In the genomic region with DNA sequence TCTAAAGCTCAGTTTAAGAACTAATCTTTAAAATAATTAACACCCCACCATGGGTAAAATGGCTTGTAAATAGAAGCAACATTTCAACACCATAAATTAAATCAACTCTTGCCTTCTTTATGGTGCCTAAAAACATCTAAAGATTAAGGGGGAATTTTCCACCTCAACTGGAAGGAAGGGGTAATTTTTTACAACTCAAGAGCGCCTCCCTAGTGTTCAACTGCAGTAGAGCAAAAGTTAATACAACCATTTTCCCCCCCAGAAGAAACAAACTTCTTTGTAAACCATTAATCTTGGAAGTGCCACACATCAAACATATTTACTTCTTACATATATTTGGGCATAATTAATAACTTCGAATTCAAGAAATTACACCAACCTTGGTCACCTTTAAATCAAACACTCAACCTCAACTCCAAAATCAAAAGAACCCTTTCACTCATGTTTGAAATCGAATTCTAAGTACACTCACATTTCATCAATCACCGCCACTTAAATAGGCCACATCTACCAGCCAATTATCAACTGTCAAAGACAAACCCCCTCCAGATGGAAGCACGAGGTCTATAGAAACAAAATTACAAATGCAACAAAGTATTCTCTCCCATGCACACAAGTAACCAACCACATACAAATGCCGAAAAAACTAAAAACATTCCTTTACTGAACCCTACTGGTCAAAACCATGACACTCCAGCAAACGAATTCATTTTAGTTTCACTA, we compare ENCODE assay signal across 8 mouse cellular contexts. TPM values are rescaled to one million over a fixed set of nuclear protein-coding genes. Genes with fewer than 3 reads are reported as not detected.
DNase-seq lines count a peak whose midpoint lies in the region; ATAC-seq and TF ChIP-seq lines count a peak whose summit lies in the region.

No protein-coding gene starts in this region.

- no peak for TF ChIP-seq CTCF in cortical plate, adult 2 months (IDR thresholded peaks at IDR 0.05; ENCODE audit: extremely low read depth, insufficient read depth, low read length)

- no peak for ATAC-seq in hindbrain, embryonic 11.5 days (ENCODE audit: low FRiP score)
- ATAC-seq in hindbrain, embryonic 13.5 days (ENCODE audit: low FRiP score) = no peak
- ATAC-seq in midbrain, embryonic 14.5 days (ENCODE audit: low FRiP score, low TSS enrichment) = no peak

- H3K27ac ChIP-seq in hindbrain, embryonic 10.5 days = peak overlapping the region; percentile 98
- no peak overlapping the region for H3K27ac ChIP-seq in hindbrain, embryonic 11.5 days (ENCODE audit: low read depth, low read length)
- no peak overlapping the region for H3K27ac ChIP-seq in cortical plate, adult 2 months (ENCODE audit: insufficient read depth, low read length)
- H3K27ac ChIP-seq in hindbrain, embryonic 13.5 days = no peak overlapping the region
- peak overlapping the region; percentile 92; the same call in 1 of the 2 replicates for H3K27ac ChIP-seq in midbrain, embryonic 14.5 days (replicated peaks; ENCODE audit: low read depth, low read length)

- peak overlapping the region; percentile 76 for H3K4me3 ChIP-seq in hindbrain, embryonic 10.5 days
- H3K4me3 ChIP-seq in hindbrain, embryonic 11.5 days (ENCODE audit: low read depth, low read length) = no peak overlapping the region
- H3K4me3 ChIP-seq in cortical plate, adult 2 months (ENCODE audit: insufficient read depth, low read length) = peak overlapping the region; percentile 70; the same call in 1 of the 2 replicates
- H3K4me3 ChIP-seq in hindbrain, embryonic 13.5 days = peak overlapping the region; percentile 66; the same call in 1 of the 2 replicates
- peak overlapping the region; percentile 51 for H3K4me3 ChIP-seq in midbrain, embryonic 14.5 days (replicated peaks; ENCODE audit: low read depth, low read length)

- no peak for TF ChIP-seq POLR2A in cortical plate, adult 2 months (IDR thresholded peaks at IDR 0.05; ENCODE audit: extremely low read depth, insufficient read depth, low read length)

- WGBS in hindbrain, embryonic 10.5 days = 76% methylated on average over 7 of the region's 7 CpGs
- 70% methylated on average over 7 of the region's 7 CpGs for WGBS in hindbrain, embryonic 11.5 days
- 70% methylated on average over 7 of the region's 7 CpGs for WGBS in hindbrain, embryonic 13.5 days
- WGBS in midbrain, embryonic 14.5 days = 79% methylated on average over 7 of the region's 7 CpGs

- intact Hi-C loops in left cerebral cortex, postnatal 36 days (cut with DNase I) = no loop called here

- DNase-seq in hindbrain, embryonic 10.5 days (ENCODE audit: low spot score) = peak; percentile 1
- no peak for DNase-seq in hindbrain, embryonic 11.5 days (ENCODE audit: low spot score)
- no peak for DNase-seq in midbrain, embryonic 14.5 days
- no peak for DNase-seq in ovary, postnatal 10 days (ENCODE audit: low spot score)
- no peak for DNase-seq in left cerebral cortex, postnatal 36 days (ENCODE audit: low spot score in 2 of 2)
- DNase-seq in frontal cortex, postnatal 36 days (ENCODE audit: low spot score in 2 of 2) = no peak

- H3K36me3 ChIP-seq in hindbrain, embryonic 10.5 days = peaks cover 53% of the 10 kb centered on the region
- 0 out of 2 replicates have a peak, but pooled peaks cover 2% of the 10 kb centered on the region for H3K36me3 ChIP-seq in hindbrain, embryonic 11.5 days (ENCODE audit: control insufficient read depth, insufficient read depth, low read length)
- H3K36me3 ChIP-seq in hindbrain, embryonic 13.5 days = peaks cover 9% of the 10 kb centered on the region; the same call in 1 of the 2 replicates
- peaks cover 14% of the 10 kb centered on the region for H3K36me3 ChIP-seq in midbrain, embryonic 14.5 days (ENCODE audit: control insufficient read depth, insufficient read depth, low read length)

- no peak overlapping the region for H3K4me2 ChIP-seq in hindbrain, embryonic 11.5 days (replicated peaks; ENCODE audit: low read depth, low read length)
- H3K4me2 ChIP-seq in hindbrain, embryonic 13.5 days = peak overlapping the region; percentile 65
- H3K4me2 ChIP-seq in midbrain, embryonic 14.5 days (ENCODE audit: low read length) = peak overlapping the region; percentile 81

- no peaks in the 10 kb centered on the region for H3K27me3 ChIP-seq in hindbrain, embryonic 10.5 days (ENCODE audit: insufficient read depth, poor library complexity, severe bottlenecking)
- no peaks in the 10 kb centered on the region for H3K27me3 ChIP-seq in hindbrain, embryonic 11.5 days (ENCODE audit: control insufficient read depth, insufficient read depth, low read length)
- no peaks in the 10 kb centered on the region for H3K27me3 ChIP-seq in hindbrain, embryonic 13.5 days
- H3K27me3 ChIP-seq in midbrain, embryonic 14.5 days (ENCODE audit: control insufficient read depth, insufficient read depth, low read length) = no peaks in the 10 kb centered on the region

- no peak overlapping the region for H3K9ac ChIP-seq in hindbrain, embryonic 11.5 days (ENCODE audit: low read depth, low read length)
- H3K9ac ChIP-seq in hindbrain, embryonic 13.5 days = no peak overlapping the region
- H3K9ac ChIP-seq in midbrain, embryonic 14.5 days (replicated peaks; ENCODE audit: low read length) = no peak overlapping the region

- no peaks in the 10 kb centered on the region for H3K9me3 ChIP-seq in hindbrain, embryonic 10.5 days
- no peaks in the 10 kb centered on the region for H3K9me3 ChIP-seq in hindbrain, embryonic 11.5 days (ENCODE audit: control insufficient read depth, low read length)
- H3K9me3 ChIP-seq in hindbrain, embryonic 13.5 days = no peaks in the 10 kb centered on the region
- H3K9me3 ChIP-seq in midbrain, embryonic 14.5 days (ENCODE audit: control insufficient read depth, low read length) = no peaks in the 10 kb centered on the region

- peaks cover 10% of the 10 kb centered on the region for H3K4me1 ChIP-seq in hindbrain, embryonic 10.5 days (replicated peaks)
- H3K4me1 ChIP-seq in hindbrain, embryonic 11.5 days (replicated peaks; ENCODE audit: control insufficient read depth, insufficient read depth, low read length) = no peaks in the 10 kb centered on the region
- H3K4me1 ChIP-seq in cortical plate, adult 2 months (ENCODE audit: control insufficient read depth, insufficient read depth, low read length) = peaks cover 9% of the 10 kb centered on the region
- peaks cover 18% of the 10 kb centered on the region for H3K4me1 ChIP-seq in hindbrain, embryonic 13.5 days (replicated peaks)
- peaks cover 8% of the 10 kb centered on the region; the same call in 1 of the 2 replicates for H3K4me1 ChIP-seq in midbrain, embryonic 14.5 days (ENCODE audit: control insufficient read depth, insufficient read depth, low read length)

RNA-seq across cellular contexts. Expression of a gene that starts 0.7 kb away (rescaled TPM):
- 37.1 and 38.9 TPM in 2 replicates for polyA plus RNA-seq in hindbrain, embryonic 10.5 days (2016; fragmentation: Nextera tagmentation; extraction: Ambion mirVana)
- polyA plus RNA-seq in hindbrain, embryonic 11.5 days (2014; fragmentation: Nextera tagmentation; extraction: Ambion mirVana) = 45.4 and 64.4 TPM in 2 replicates
- polyA plus RNA-seq in cortical plate, adult 2 months (2012; rRNA removed) = 31.6 and 33.5 TPM in 2 replicates
- 44.7 and 53.5 TPM in 2 replicates for polyA plus RNA-seq in hindbrain, embryonic 13.5 days (2015; fragmentation: Nextera tagmentation; extraction: Ambion mirVana)
- polyA plus RNA-seq in midbrain, embryonic 14.5 days (2014; fragmentation: Nextera tagmentation; extraction: Ambion mirVana) = 35.9 and 49.8 TPM in 2 replicates
- 10 to 100 TPM; 35.8 to 59.8 TPM for total RNA-seq in left cerebral cortex, postnatal 36 days (2021)

Comparison
In these comparisons a context has a peak if more than half of its experiments do, and no peak if none do; other contexts are left out.
1. H3K27ac ChIP-seq: peak in hindbrain, embryonic 10.5 days (single experiment) and midbrain, embryonic 14.5 days (single experiment); none in hindbrain, embryonic 11.5 days (single experiment), cortical plate, adult 2 months (single experiment) and hindbrain, embryonic 13.5 days (single experiment).